Mouse (Mus musculus): ENCODE data around the gene Erv3.
A peak's percentile ranks its signal among the peaks of the same experiment; 100 is the strongest.

Erv3 gene

DNA sequence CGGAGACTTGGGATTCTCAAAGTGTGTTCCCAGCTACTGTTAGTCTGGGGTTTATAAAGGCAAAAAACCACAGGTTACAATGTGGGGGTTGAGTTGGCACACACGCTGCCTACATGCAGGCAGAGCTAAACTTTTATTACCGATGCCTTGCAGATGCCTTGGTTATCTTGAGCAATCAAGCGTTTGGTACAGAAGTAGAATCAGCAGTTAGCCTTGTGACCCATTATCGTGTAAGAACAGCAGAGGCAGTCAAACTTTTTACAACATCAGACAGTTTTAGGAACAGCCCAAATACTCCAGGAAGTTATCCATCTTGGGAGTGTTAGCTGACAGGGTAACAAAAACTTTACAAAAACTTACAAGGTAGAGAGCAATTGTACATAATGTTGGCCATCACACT, at the start of gene Erv3:
TSS of gene Erv3 (minus strand) at position 27 of the 400 bp plus-strand sequence.
- DNase-seq (ENCODE audit: extremely low read depth, insufficient read length, low spot score), result no peak

DNA sequence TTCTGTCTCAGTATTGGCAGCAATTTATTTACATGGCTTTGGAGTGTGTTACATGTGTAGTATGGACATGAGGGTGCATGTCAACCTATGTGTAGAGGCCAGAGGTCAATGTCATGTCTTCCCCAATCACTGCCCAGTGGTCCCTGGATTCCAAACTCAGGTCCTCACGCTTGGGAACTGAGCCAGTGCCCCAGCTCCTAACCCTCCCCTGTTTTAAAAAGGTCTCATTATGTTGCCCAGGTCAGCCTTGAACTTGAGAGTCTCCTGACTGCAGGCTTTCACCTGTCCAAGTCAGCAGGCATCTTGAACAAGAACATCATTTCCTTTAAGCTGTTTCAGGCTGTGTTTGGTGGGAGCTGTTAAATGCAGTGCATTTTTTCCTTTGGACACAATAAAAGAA, 49.4 kb upstream of the Erv3 start:
- DNase-seq (ENCODE audit: extremely low read depth, insufficient read length, low spot score), result no peak

DNA sequence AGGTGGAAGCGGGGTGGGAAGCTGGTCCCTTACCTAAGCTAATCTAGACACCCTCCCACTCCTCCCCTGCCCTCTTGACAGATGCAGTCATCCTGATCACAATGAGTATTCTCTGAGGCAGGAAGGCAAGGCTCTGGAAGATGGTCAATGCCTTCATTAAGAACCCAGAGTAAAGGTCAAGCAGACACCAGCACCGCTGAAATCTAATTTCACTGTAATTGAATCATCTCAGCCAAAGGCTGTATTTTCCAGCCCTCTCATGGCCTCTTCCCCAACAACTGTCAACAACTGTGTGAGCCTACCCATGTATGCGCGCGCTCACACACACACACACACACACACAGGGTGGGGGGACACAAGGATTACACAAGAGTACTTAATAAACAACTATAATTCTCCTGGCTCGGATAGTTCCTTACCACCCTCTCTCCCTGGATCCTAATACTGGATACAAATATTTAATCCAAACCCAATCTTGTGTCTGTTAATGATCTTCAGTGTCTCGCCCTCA, 48.9 kb upstream of the Erv3 start:
- DNase-seq (ENCODE audit: extremely low read depth, insufficient read length, low spot score), result no peak

DNA sequence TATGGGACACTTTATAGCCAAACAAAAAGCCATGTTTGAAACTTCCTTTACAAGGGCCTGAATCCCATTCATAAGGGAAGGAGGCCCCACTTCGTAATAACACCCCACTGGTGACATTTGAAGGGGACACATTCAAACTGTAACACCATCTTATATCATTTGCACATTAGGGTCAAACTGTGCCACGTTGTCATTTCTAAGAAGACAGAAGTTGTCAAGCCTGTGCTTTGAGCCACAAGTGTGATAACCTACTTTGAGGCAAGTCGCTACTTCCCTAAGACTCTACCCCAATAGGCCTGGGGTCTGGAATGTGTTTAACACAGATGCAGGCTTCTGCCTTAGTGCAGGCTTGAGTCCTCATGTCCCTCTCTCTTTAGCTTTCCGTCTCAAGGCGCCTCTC, 47.8 kb upstream of the Erv3 start:
- no peak for DNase-seq (ENCODE audit: extremely low read depth, insufficient read length, low spot score)

DNA sequence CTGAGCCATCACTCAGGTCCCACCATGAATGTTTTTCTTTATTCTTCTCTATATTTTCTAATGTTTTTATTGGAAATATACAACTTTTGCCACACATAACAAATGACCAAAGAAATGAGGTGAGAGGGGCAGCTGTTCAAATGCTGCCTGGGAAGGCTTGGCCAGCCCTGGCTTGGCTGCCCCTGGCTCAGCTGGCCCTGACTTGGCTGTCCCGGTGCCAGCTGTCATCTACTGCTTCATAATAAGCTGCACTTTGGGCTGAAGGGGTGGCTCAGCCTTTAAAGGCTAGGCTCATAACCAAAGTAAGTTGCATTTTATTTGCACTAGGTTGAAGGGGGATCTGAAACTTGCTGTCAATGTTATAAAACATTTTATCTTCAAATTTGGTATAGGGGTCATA, 47.3 kb upstream of the Erv3 start:
- DNase-seq (ENCODE audit: extremely low read depth, insufficient read length, low spot score), result peak; percentile 18

DNA sequence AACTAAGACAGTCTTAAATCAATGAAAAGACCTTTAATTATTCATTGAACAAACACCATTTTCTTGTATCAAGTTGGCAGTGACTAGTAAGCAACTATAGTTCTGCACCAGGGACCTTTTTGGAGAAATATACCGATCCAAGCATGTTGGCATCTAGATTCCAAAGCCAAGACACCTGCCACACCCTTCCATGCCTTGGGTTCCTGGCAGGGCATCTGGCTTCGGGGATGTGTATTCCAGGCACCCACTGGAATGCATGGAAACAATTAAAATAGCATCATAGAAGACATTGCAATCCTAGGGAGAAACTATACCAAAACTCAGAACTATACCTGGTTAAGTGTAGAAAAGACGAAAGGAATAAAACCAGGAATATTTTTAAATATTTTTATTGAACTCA, 46.7 kb upstream of the Erv3 start:
- no peak for DNase-seq (ENCODE audit: extremely low read depth, insufficient read length, low spot score)

DNA sequence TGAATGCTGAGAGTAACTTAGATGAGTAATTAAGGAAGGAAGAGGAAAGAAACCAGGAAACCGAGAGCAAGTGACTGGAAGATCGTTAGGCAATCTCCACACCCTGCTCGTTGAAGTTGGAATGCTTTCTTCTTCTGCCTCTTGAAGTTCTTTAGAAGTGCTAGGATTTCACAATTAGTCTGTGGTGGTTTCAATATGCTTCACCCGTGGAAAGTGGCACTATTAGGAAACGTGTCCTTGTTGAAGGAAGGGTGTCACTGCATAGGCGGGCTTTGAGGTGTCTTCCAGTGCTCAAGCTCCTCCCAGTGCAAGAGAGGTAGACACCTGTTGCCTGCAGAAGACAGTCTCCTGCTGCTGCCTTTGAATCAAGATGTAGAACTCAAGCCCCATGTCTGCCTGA, 46.2 kb upstream of the Erv3 start:
- DNase-seq (ENCODE audit: extremely low read depth, insufficient read length, low spot score), result no peak

DNA sequence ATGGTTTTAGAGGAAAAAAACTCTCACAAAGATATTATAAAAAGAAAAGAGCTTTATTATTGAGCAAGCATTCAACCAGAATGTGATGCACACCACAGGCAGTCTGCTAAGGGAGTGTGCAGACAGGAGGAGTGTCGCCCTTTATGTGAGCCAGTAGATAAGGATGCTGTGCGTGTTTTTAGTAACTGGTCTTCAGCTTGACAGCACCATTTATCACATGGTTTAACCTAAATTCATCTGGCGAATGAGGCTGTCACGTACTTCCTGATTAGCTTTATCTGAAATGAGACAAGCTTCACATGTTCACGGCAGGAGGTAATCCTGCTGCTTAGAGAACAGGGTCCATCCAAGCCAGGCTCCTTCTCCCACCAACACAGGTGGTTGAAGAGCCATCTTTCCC, 45.5 kb upstream of the Erv3 start:
- DNase-seq (ENCODE audit: extremely low read depth, insufficient read length, low spot score), result no peak

DNA sequence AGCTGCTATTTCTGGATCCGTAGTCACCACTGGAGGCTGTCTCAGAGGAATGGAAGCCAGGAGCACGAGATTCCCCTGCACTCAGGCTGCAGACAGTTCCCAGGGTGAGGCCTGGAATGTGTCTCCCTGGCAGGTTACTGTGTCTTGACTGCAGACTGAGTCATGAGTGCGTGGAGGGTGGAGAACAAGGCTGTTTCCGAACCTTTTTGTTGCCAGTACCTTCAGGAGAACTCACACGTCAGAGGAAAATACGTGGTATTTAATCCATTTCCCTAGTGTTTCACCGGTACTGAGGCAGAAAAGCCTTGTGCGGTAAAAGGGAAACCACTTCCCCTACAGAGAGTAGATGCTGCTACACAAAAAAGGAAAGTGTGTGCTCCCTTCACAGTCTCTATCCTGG, 43.3 kb upstream of the Erv3 start:
- DNase-seq (ENCODE audit: extremely low read depth, insufficient read length, low spot score), result peak; percentile 75

DNA sequence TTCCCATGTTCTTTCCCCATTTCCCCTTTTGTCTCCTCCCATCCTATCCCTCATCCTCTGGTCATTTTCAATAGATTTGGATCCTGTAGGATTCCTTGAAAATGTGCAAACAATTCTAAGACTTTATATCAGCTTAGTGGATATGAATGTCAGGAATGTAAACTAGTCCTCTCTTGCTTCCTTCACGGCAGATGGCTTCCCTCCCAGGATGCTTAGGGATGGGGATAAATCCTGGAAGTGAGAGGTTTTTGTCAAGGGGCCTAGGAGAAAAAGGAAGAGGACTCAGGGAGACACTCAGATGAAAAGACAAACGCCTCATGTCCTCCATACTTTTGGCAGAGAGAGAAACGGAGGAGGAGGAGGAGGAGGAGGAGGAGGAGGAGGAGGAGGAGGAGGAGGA, 42.9 kb upstream of the Erv3 start:
- no peak for DNase-seq (ENCODE audit: extremely low read depth, insufficient read length, low spot score)

DNA sequence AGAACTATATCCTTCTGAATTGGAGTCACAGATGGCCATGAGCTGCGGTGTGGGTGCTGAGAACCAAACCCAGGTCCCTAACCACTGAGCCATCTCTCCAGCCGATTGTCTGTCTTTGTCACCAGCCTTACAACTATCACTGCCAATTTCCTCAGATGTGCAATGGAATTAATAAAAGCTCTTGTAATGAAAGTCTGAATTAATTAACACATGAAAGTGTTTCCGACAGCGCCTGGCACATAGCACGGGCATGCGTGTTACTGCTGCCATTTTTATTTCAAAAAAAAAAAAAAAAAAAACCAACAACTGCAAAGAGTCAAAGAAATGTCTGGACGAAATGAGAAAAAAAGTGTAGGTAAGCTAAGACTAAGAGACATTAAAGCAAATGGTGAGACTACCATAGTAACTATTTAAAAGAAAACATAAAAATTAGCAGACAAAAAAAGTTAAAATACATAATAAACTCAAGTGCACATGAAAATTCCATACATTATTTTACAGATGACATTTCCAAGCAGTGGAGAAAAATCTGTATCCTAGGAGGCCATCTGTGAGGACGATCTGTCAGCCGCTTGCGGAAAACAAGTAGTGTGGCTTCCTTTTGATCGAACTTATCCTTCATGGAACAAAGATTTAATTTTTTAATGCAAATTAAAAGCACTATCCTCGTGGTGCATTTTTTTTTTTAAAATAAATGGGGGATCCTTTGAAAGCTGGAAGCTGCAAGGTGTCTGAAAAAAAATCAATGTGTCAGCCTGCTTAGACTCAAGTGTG, 38.0 kb upstream of the Erv3 start:
- no peak for DNase-seq (ENCODE audit: extremely low read depth, insufficient read length, low spot score)

DNA sequence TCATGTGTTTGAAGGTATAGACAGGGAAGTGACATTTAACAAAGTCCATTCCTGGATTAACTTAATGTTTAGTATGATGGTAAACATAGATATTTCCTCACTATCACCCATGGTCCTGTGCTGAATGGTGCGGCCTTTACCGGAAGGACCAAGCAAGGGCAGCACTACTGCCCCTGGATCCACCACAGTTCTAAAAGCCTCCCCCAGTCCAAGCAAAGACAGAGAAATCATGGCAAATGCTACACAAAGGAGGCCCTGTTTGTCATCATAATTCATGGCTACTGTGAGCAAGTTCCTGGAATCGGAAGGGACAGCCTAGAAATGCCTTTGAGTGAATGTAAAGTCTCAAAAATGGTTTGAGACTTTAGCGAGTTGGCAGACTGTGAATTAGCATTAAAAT, 36.5 kb upstream of the Erv3 start:
- DNase-seq (ENCODE audit: extremely low read depth, insufficient read length, low spot score), result no peak

DNA sequence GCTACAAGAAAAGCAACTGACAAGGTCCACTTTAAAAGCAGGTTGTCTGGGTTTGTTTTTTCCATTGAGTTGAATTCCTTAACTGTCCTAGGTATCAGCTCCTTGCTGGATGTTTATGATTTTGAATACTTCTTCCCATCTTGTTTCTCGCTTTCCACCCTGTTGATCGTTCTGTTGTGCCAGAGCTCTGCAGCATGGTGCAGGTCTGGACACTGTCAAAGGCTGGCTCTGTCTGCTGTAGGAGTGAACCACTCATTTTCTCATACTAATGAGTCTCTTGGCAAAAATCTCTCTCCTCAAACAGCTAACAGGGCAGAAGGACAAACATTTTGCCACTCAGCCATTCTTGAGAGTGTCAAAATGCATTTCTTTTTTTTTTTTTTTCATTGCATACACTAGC, 35.6 kb upstream of the Erv3 start:
- no peak for DNase-seq (ENCODE audit: extremely low read depth, insufficient read length, low spot score)

DNA sequence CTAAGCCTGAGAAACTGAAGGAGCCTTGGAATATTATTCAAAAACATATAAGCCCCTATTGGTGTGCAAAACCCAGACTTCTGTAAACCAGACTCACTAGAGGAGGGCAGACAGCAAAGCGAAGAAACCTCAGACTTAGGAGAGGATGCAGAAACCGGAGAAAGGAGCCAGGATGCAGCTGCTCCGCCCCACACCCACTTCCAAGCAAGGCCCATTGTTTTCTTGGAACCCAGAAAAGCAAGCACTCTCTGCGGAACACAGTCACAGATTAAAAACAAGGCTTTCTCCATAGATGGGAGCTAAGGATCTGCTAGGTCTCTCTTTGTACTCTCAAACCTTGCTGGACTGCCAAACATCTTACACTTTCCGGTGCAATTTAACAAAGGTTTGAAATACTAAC, 33.0 kb upstream of the Erv3 start:
- DNase-seq (ENCODE audit: extremely low read depth, insufficient read length, low spot score), result no peak

DNA sequence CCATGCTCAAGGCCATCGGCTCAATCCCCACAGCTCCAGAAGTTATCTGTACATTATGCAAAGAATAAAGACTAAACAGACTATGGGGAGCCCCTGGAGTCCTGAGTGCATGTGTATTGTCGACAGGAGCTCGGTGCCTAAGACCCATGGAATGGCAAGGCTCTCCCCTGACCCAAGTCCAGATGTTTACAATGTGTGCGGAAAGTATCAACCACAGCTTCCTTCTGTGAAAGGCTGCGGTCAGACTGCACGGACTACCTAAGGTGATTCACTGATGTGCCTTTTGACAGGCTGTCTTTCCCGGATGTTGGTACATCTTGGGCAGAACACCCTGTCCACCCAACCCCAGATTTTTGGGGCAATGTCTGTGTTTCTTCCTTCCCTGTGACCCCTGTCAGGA, 28.7 kb upstream of the Erv3 start:
- DNase-seq (ENCODE audit: extremely low read depth, insufficient read length, low spot score), result peak; percentile 19

DNA sequence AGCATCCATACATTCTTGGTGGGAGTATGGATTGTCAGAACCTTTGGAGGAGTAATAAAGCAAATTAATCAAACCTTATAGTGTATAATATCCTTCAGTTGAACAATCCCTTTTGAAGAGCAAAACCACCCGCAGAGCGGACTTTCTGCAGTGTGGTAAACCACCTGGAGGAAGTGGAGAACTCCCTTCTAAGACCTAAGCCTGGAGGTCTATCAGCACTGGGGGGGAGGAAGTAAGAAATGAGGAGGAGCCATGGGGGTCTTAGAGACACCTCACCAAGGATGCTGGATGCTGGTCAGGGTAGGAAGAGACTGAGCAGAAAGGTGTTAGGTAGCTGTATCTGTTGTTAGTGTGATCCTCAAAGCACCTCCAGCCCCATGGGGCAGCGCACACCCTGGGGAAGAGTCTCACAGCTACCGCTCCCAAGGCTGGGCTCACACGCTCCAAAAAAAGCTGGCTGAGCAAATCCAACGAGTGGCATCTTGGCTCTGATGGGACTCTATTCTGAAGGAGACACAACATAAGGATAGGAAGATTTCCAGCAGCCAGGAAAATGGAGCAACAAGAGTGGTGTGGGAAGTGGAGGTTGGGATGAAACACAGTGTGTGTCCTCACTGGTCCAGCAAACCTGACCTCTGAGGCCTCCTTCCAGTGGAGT, 27.1 kb upstream of the Erv3 start:
- no peak for DNase-seq (ENCODE audit: extremely low read depth, insufficient read length, low spot score)

DNA sequence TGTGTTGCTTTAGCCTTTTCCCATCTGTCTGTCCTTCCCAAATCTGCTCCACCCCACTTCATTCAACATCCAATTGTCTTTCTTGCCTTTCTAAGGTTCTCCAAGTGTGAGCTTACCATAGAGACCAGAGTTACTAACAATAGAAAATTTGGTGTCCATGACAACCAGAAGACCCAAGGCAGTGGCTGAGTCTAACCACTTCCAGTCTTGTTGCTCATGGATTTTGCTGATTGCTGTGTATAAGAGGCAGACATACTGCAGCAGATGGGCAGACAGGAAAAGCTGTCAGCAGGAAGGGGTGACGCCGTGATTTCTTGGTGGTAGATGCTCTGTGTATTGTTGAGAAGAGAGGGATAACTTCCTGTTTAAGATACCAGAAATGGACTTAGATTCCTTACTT, 23.6 kb upstream of the Erv3 start:
- DNase-seq (ENCODE audit: extremely low read depth, insufficient read length, low spot score), result no peak

DNA sequence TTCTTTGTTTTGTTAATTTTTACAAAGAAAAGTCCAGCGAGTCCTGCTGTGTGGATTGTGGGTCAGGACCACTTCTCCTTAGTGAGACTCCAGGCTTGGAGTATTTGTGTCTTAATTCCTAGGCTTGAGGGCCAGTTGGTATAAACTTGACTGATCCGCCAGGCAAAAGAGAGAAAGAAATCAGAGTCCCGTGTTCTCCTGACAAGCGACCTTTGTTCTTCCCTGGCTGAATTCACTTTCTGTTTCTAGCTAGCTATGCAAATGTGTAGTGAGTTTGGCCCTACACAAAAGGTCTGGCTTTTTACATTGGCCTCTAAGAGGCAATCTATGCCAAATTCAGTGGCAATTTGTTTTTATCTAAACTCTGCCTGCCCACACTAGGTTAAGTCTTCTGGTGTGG, 22.2 kb upstream of the Erv3 start:
- DNase-seq (ENCODE audit: extremely low read depth, insufficient read length, low spot score), result no peak

DNA sequence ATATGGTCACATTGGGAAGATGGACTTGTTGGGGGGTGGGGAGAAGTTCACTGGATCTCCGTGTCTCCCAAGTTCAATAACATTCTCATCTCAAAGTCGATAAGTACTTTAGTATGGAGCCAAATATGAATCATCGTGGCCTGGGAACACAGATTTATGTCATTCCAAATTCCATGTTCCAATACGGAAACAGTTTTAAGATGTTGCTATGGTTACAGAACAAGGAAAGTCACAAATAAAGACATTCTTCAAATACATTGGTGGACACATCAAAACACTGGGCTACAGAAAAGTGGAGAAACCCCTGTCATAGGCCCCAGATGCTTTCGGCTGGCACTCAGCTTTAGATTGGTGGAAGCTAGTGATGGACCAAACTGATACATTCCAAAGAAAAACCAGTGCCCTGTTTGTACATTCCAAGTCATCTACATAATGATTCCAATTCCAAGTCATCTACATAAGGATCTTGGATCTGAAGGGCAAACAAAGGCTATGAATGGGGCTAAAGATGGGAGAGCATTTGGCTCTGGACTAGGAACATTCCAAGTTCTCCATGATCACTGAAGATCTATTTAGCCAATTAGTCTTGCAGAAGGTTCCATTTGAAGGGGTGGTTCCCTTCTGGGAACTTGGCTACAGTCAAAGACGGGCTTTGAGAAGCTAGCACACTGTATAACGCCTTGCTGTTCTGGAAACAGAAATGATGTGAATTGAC, 17.2 kb upstream of the Erv3 start:
- no peak for DNase-seq (ENCODE audit: extremely low read depth, insufficient read length, low spot score)

DNA sequence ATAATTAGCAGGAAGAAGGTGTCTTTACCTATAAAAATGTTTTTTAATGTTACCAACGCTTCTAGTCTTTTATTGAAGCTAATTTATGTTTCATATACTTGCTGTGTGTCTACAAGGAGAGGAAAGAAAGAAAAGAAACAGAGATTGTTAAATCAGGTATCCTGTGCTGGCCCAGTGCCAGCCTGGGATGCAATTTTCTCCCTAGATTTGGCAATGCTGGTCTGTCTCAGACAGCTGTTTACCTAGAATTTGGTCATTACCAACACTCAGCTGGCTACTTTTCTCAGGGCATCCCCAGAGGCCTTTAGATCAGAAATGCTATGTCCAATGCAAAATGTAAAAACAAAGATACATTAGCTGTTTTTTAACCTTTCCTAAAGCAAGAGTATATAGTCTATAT, 13.8 kb upstream of the Erv3 start:
- DNase-seq (ENCODE audit: extremely low read depth, insufficient read length, low spot score), result no peak

DNA sequence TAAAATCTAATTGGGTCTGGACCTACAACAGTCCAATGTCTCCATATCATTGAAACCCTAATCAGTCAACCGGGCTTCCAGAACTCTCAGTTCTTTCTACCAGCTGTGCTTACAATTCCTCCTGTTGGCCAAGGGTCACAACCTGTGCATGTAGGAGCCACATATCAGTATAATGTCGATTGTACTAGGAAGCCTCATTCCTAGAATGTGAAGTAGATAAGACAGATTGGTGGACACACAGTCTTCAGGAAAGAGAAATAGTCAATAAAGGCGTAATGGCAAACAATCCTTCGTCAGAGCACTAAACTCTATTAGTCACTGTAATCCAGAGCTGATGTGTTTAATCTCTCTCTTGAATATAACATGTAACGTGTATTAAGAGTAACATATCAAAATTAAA, 9.4 kb upstream of the Erv3 start:
- no peak for DNase-seq (ENCODE audit: extremely low read depth, insufficient read length, low spot score)

DNA sequence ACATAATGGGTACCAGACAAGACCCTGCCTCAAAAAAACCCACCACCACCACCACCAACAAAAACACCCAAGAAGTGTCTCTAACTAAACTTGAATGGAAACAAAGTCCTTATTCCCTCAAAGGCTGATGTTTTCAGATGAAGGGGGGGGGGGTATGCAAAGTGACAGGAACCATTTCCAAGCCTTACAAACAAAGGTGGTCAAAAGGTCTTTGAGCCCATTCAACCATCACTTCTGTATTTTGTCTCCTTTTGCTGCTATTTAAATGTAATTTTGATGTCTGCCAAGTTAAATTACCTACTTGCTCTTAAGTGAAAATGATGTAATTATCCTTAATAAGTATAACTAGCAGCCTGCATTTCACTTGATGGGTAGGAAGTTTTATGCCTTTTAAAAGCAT, 7.1 kb upstream of the Erv3 start:
- DNase-seq (ENCODE audit: extremely low read depth, insufficient read length, low spot score), result no peak

Measured in 3134 (cell line).